Mouse (Mus musculus) effector memory CD4-positive, alpha-beta T cell, adult 5 months (primary cell): Measurements from ENCODE around the gene C3. TPM values are rescaled to one million over a fixed set of nuclear protein-coding genes. Genes with fewer than 3 reads are reported as not detected.

Experiments used
- polyA plus RNA-seq: library from polyadenylated mRNA; unstranded; fragments of 100-300 nt; shearing (Covaris generic); gene quantifications from one replicate; pipeline ENCODE4 v1.2.1, GENCODE M21; 2017

Gene C3
- polyA plus RNA-seq, result 0.07 TPM

GRCm38 (mm10) chr17:57228014-57228413, at the start of gene C3:
Gene C3, minus strand, starts transcription at chr17:57228136.

GRCm38 (mm10) chr17:57249186-57250181, 21.5 kb upstream of the C3 start, which contains the start of gene Trip10:
Gene Trip10, plus strand, starts transcription at chr17:57249455.

GRCm38 (mm10) chr17:57248201-57248699, 20.3 kb upstream of the C3 start, which contains the start of gene Gpr108:
Gene Gpr108, minus strand, starts transcription at chr17:57248446.

GRCm38 (mm10) chr17:57194041-57194507, 33.9 kb downstream of the C3 start, which contains the start of gene Tnfsf14:
Gene Tnfsf14, minus strand, starts transcription at chr17:57194177.

Other genes starting within 250 kb of the C3 start
- not detected for gene Acer1, start 246.0 kb downstream of the C3 start, polyA plus RNA-seq
- gene Clpp, start 237.8 kb downstream of the C3 start, polyA plus RNA-seq, result 39.7 TPM
- gene Alkbh7, start 230.8 kb downstream of the C3 start, polyA plus RNA-seq, result 12.0 TPM
- gene Pspn, start 228.1 kb downstream of the C3 start, polyA plus RNA-seq, result not detected
- 62.3 TPM for gene Gtf2f1, start 216.8 kb downstream of the C3 start, polyA plus RNA-seq
- gene Gm17949, start 216.7 kb downstream of the C3 start, polyA plus RNA-seq, result 0.42 TPM
- 48.7 TPM for gene Khsrp, start 196.6 kb downstream of the C3 start, polyA plus RNA-seq
- gene Slc25a41, start 186.5 kb downstream of the C3 start, polyA plus RNA-seq, result not detected
- gene Crb3, start 169.0 kb downstream of the C3 start, polyA plus RNA-seq, result 4.4 TPM
- gene Slc25a23, start 168.3 kb downstream of the C3 start, polyA plus RNA-seq, result 6.7 TPM
- gene Dennd1c, start 149.6 kb downstream of the C3 start, polyA plus RNA-seq, result 159 TPM
- gene Tubb4a, start 140.4 kb downstream of the C3 start, polyA plus RNA-seq, result 1.5 TPM
- gene Tnfsf9, start 122.8 kb downstream of the C3 start, polyA plus RNA-seq, result 17.9 TPM
- not detected for gene Cd70, start 78.4 kb downstream of the C3 start, polyA plus RNA-seq
- 10.9 TPM for gene Tnfsf14, start 34.0 kb downstream of the C3 start, polyA plus RNA-seq
- gene Gpr108, start 20.3 kb upstream of the C3 start, polyA plus RNA-seq, result 56.3 TPM
- 5.4 TPM for gene Trip10, start 21.3 kb upstream of the C3 start, polyA plus RNA-seq
- gene Vav1, start 51.0 kb upstream of the C3 start, polyA plus RNA-seq, result 149 TPM
- 0.24 TPM for gene Adgre1, start 130.6 kb upstream of the C3 start, polyA plus RNA-seq